Mouse (Mus musculus): Measurements from ENCODE around the gene Bud31. TPM values are rescaled to one million over a fixed set of nuclear protein-coding genes. Genes with fewer than 3 reads are reported as not detected.

The Bud31 gene
- polyA plus RNA-seq, 1 experiment = 2.2 TPM

GRCm38 (mm10) chr5:145140611-145141010 is 449 bp downstream of the Bud31 start:
- TF ChIP-seq TAL1 (IDR thresholded peaks at IDR 0.05; ENCODE audit: low read length) = no peak
- TF ChIP-seq GATA1 (IDR thresholded peaks at IDR 0.05; ENCODE audit: low read length) = no peak
- Histone ChIP-seq H3K9me3 (ENCODE audit: control insufficient read depth, low read length) (no peaks in the 10 kb centered on the region), H3K4me3 (replicated peaks) (peak overlapping the region; percentile 99), H3K4me1 (ENCODE audit: control insufficient read depth) (peaks cover 62% of the 10 kb centered on the region), H3K36me3 (ENCODE audit: control insufficient read depth) (peaks cover 70% of the 10 kb centered on the region), H3K27me3 (ENCODE audit: control insufficient read depth) (no peaks in the 10 kb centered on the region)

- peaks cover 57% of the 10 kb centered on the region for H3K4me1 ChIP-seq (ENCODE audit: control insufficient read depth)
- no peak overlapping the region for H3K4me3 ChIP-seq (replicated peaks)
- H3K36me3 ChIP-seq (ENCODE audit: control insufficient read depth) = peaks cover 99% of the 10 kb centered on the region
- H3K27me3 ChIP-seq (ENCODE audit: control insufficient read depth) = no peaks in the 10 kb centered on the region
- TF ChIP-seq GATA1 (IDR thresholded peaks at IDR 0.05; ENCODE audit: low read length) (no peak), TAL1 (IDR thresholded peaks at IDR 0.05; ENCODE audit: low read length) (no peak)
- H3K9me3 ChIP-seq (ENCODE audit: control insufficient read depth, low read length) = no peaks in the 10 kb centered on the region
Measured at GRCm38 (mm10) chr5:145147748-145148147, 7.6 kb downstream of the Bud31 start.

GRCm38 (mm10) chr5:145149294-145149693 is 9.1 kb downstream of the Bud31 start:
- TF ChIP-seq TAL1 (IDR thresholded peaks at IDR 0.05; ENCODE audit: low read length) (no peak), GATA1 (IDR thresholded peaks at IDR 0.05; ENCODE audit: low read length) (no peak)
- Histone ChIP-seq H3K4me1 (ENCODE audit: control insufficient read depth) (peaks cover 58% of the 10 kb centered on the region), H3K27me3 (ENCODE audit: control insufficient read depth) (no peaks in the 10 kb centered on the region), H3K36me3 (ENCODE audit: control insufficient read depth) (peaks cover 99% of the 10 kb centered on the region), H3K4me3 (replicated peaks) (no peak overlapping the region), H3K9me3 (ENCODE audit: control insufficient read depth, low read length) (no peaks in the 10 kb centered on the region)

- Histone ChIP-seq H3K9me3 (ENCODE audit: control insufficient read depth, low read length) (no peaks in the 10 kb centered on the region), H3K4me1 (ENCODE audit: control insufficient read depth) (peaks cover 59% of the 10 kb centered on the region), H3K4me3 (replicated peaks) (no peak overlapping the region), H3K36me3 (ENCODE audit: control insufficient read depth) (peaks cover 93% of the 10 kb centered on the region), H3K27me3 (ENCODE audit: control insufficient read depth) (no peaks in the 10 kb centered on the region)
- TF ChIP-seq TAL1 (IDR thresholded peaks at IDR 0.05; ENCODE audit: low read length) (0 out of 3 replicates have a peak, but pooled peaks have one; percentile 7), GATA1 (IDR thresholded peaks at IDR 0.05; ENCODE audit: low read length) (no peak)
Measured at GRCm38 (mm10) chr5:145152690-145153089, 12.5 kb downstream of the Bud31 start.

- Histone ChIP-seq H3K4me3 (replicated peaks) (no peak overlapping the region), H3K4me1 (ENCODE audit: control insufficient read depth) (peaks cover 25% of the 10 kb centered on the region), H3K27me3 (ENCODE audit: control insufficient read depth) (no peaks in the 10 kb centered on the region), H3K36me3 (ENCODE audit: control insufficient read depth) (peaks cover 83% of the 10 kb centered on the region), H3K9me3 (ENCODE audit: control insufficient read depth, low read length) (no peaks in the 10 kb centered on the region)
- no peak for TF ChIP-seq TAL1 (IDR thresholded peaks at IDR 0.05; ENCODE audit: low read length)
- TF ChIP-seq GATA1 (IDR thresholded peaks at IDR 0.05; ENCODE audit: low read length) = no peak
Measured at GRCm38 (mm10) chr5:145161361-145161760, 21.2 kb downstream of the Bud31 start.

- Histone ChIP-seq H3K27me3 (ENCODE audit: control insufficient read depth) (no peaks in the 10 kb centered on the region), H3K4me1 (ENCODE audit: control insufficient read depth) (peaks cover 44% of the 10 kb centered on the region), H3K9me3 (ENCODE audit: control insufficient read depth, low read length) (no peaks in the 10 kb centered on the region), H3K4me3 (replicated peaks) (no peak overlapping the region), H3K36me3 (ENCODE audit: control insufficient read depth) (peaks cover 62% of the 10 kb centered on the region)
- TF ChIP-seq GATA1 (IDR thresholded peaks at IDR 0.05; ENCODE audit: low read length) (no peak), TAL1 (IDR thresholded peaks at IDR 0.05; ENCODE audit: low read length) (no peak)
Measured at GRCm38 (mm10) chr5:145164710-145165109, 24.5 kb downstream of the Bud31 start.

- Histone ChIP-seq H3K27me3 (ENCODE audit: control insufficient read depth) (no peaks in the 10 kb centered on the region), H3K9me3 (ENCODE audit: control insufficient read depth, low read length) (no peaks in the 10 kb centered on the region), H3K36me3 (ENCODE audit: control insufficient read depth) (peaks cover 61% of the 10 kb centered on the region), H3K4me3 (replicated peaks) (no peak overlapping the region), H3K4me1 (ENCODE audit: control insufficient read depth) (peaks cover 47% of the 10 kb centered on the region)
- TF ChIP-seq GATA1 (IDR thresholded peaks at IDR 0.05; ENCODE audit: low read length) (no peak), TAL1 (IDR thresholded peaks at IDR 0.05; ENCODE audit: low read length) (no peak)
Measured at GRCm38 (mm10) chr5:145165184-145165583, 25.0 kb downstream of the Bud31 start.

- TF ChIP-seq TAL1 (IDR thresholded peaks at IDR 0.05; ENCODE audit: low read length) = no peak
- TF ChIP-seq GATA1 (IDR thresholded peaks at IDR 0.05; ENCODE audit: low read length) = no peak
- peaks cover 61% of the 10 kb centered on the region for H3K36me3 ChIP-seq (ENCODE audit: control insufficient read depth)
- no peaks in the 10 kb centered on the region for H3K27me3 ChIP-seq (ENCODE audit: control insufficient read depth)
- no peaks in the 10 kb centered on the region for H3K9me3 ChIP-seq (ENCODE audit: control insufficient read depth, low read length)
- peaks cover 48% of the 10 kb centered on the region for H3K4me1 ChIP-seq (ENCODE audit: control insufficient read depth)
- peak within 1 kb of the TSS; percentile 87 for H3K4me3 ChIP-seq (replicated peaks)
Measured at GRCm38 (mm10) chr5:145166536-145167305, 26.6 kb downstream of the Bud31 start, which contains the start of the genes Ptcd1 and Cpsf4. TSS of gene Ptcd1 (minus strand) at chr5:145167108. TSS of gene Cpsf4 (plus strand) at chr5:145167213.

- Histone ChIP-seq H3K4me1 (ENCODE audit: control insufficient read depth) (peaks cover 48% of the 10 kb centered on the region), H3K9me3 (ENCODE audit: control insufficient read depth, low read length) (no peaks in the 10 kb centered on the region), H3K4me3 (replicated peaks) (peak overlapping the region; percentile 87), H3K27me3 (ENCODE audit: control insufficient read depth) (no peaks in the 10 kb centered on the region), H3K36me3 (ENCODE audit: control insufficient read depth) (peaks cover 61% of the 10 kb centered on the region)
- TF ChIP-seq GATA1 (IDR thresholded peaks at IDR 0.05; ENCODE audit: low read length) (no peak), TAL1 (IDR thresholded peaks at IDR 0.05; ENCODE audit: low read length) (no peak)
Measured at GRCm38 (mm10) chr5:145167306-145167661, 27.1 kb downstream of the Bud31 start.
